Mouse (Mus musculus) ES-E14 (cell line): Measurements from ENCODE around the gene Ctnnd2.

Experiments used
- CHD2 ChIP-seq: IDR thresholded peaks from 2 replicates; pipeline ENCODE4 v1.6.1; 2014; ENCODE audit warnings: mild to moderate bottlenecking, low read depth, low read length, inconsistent platforms
- HCFC1 ChIP-seq: IDR thresholded peaks from 2 replicates; pipeline ENCODE4 v1.6.1; 2012; ENCODE audit warnings: low read length, inconsistent platforms, borderline replicate concordance; ENCODE audit not compliant: insufficient read depth
- MAFK ChIP-seq: IDR thresholded peaks from 2 replicates; pipeline ENCODE4 v1.6.1; 2014; ENCODE audit warnings: mild to moderate bottlenecking, low read depth, low read length, inconsistent platforms; ENCODE audit not compliant: insufficient read depth
- ZC3H11A ChIP-seq: IDR thresholded peaks from 2 replicates; pipeline ENCODE4 v1.6.1; 2012; ENCODE audit warnings: low read depth, mild to moderate bottlenecking, inconsistent platforms, low read length, borderline replicate concordance

DNA sequence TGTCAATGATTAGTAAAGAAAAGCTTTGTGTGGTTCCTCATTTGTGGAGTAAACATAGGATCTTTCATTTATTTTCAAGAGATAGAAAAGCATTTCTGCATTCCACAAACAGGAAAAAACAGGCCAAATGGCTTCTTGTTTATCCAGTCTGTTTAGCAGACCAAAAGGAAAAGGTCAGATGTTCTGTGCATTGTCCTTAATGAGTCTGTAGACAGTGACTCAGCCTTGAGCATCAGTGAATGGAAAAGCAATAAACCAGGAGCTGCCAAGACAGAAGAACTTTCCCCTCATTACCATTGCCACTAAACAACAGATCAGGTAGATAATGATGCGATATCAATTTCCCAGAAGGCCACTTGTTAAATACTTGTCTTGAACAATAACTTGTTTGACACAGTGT lies 192.1 kb downstream of the Ctnnd2 start:
- no peak for TF ChIP-seq CHD2
- TF ChIP-seq HCFC1 = no peak
- no peak for TF ChIP-seq MAFK
- no peak for TF ChIP-seq ZC3H11A
